Mouse (Mus musculus) forebrain, embryonic 15.5 days (tissue): ENCODE measurements around the gene Gstm6. TPM values are rescaled to one million over a fixed set of nuclear protein-coding genes. Genes with fewer than 3 reads are reported as not detected.
"Not testable (repeated sequence)": the region's sequence is repeated elsewhere in the genome, so short reads cannot be mapped to it uniquely, and the experiment has no call there.

Experiments
- ATAC-seq: fragments of 200-750 bp; cut with Nextera tagmentation; replicated peaks from 2 replicates; pipeline ENCODE4 v1.8.0; 2017; ENCODE audit warnings: mild to moderate bottlenecking, moderate TSS enrichment, moderate library complexity
- H3K27ac ChIP-seq: fragments of 300-500 bp; sonication (generic); replicated peaks from 2 replicates; pipeline ENCODE4 v1.5.1; 2015; ENCODE audit warnings: mild to moderate bottlenecking, inconsistent platforms
- H3K27me3 ChIP-seq: fragments of 300-500 bp; sonication (generic); 2 replicates; pipeline ENCODE4 v1.6.1; 2015; ENCODE audit warnings: inconsistent platforms
- H3K36me3 ChIP-seq: fragments of 300-500 bp; sonication (generic); 2 replicates; pipeline ENCODE4 v1.6.1; 2015; ENCODE audit warnings: mild to moderate bottlenecking, inconsistent platforms
- H3K4me1 ChIP-seq: fragments of 300-500 bp; sonication (generic); 2 replicates; pipeline ENCODE4 v1.6.1; 2015; ENCODE audit warnings: inconsistent platforms
- H3K4me2 ChIP-seq: fragments of 300-500 bp; sonication (generic); replicated peaks from 2 replicates; pipeline ENCODE4 v1.6.1; 2015; ENCODE audit warnings: mild to moderate bottlenecking, inconsistent platforms
- H3K4me3 ChIP-seq: fragments of 300-500 bp; sonication (generic); 2 replicates; pipeline ENCODE4 v1.5.1; 2015; ENCODE audit warnings: mild to moderate bottlenecking, inconsistent platforms
- H3K9ac ChIP-seq: fragments of 300-500 bp; sonication (generic); replicated peaks from 2 replicates; pipeline ENCODE4 v1.6.1; 2015; ENCODE audit warnings: mild to moderate bottlenecking, inconsistent platforms
- H3K9me3 ChIP-seq: fragments of 300-500 bp; sonication (generic); 2 replicates; pipeline ENCODE4 v1.6.1; 2016; ENCODE audit warnings: inconsistent platforms
- WGBS: fragments of 180-500 bp; shearing (Covaris S2); methylation state at CpG from one replicate; pipeline ENCODE4 v1.1.7; 2015; ENCODE audit warnings: mixed read lengths; 5-methylcytosine and 5-hydroxymethylcytosine counted together
- polyA plus RNA-seq: library from polyadenylated mRNA; unstranded; fragments of >200 nt; fragmentation: Nextera tagmentation; extraction: Ambion mirVana; gene quantifications from 2 replicates; pipeline ENCODE4 v1.2.1, GENCODE M21; 2015

The Gstm6 gene
- polyA plus RNA-seq, 1 experiment from 2014 or later = 12.6 TPM

- no peak overlapping the region for H3K4me3 ChIP-seq
- H3K27me3 ChIP-seq = no peaks in the 10 kb centered on the region
- H3K36me3 ChIP-seq = no peaks in the 10 kb centered on the region
- 74% methylated on average over 3 of the region's 3 CpGs for WGBS
- H3K9me3 ChIP-seq = no peaks in the 10 kb centered on the region
- H3K27ac ChIP-seq = no peak overlapping the region
- no peaks in the 10 kb centered on the region for H3K4me1 ChIP-seq
- ATAC-seq = no peak
- no peak overlapping the region for H3K9ac ChIP-seq
- no peak overlapping the region for H3K4me2 ChIP-seq
These were observed 26.5 kb downstream of the Gstm6 start for GRCm38 (mm10) chr3:107917097-107917496.

- no peaks in the 10 kb centered on the region for H3K36me3 ChIP-seq
- no peak for ATAC-seq
- H3K4me3 ChIP-seq = no peak overlapping the region
- WGBS = 80% methylated on average over 15 of the region's 15 CpGs
- H3K27me3 ChIP-seq = no peaks in the 10 kb centered on the region
- no peak overlapping the region for H3K9ac ChIP-seq
- H3K4me1 ChIP-seq = no peaks in the 10 kb centered on the region
- no peak overlapping the region for H3K27ac ChIP-seq
- H3K9me3 ChIP-seq = no peaks in the 10 kb centered on the region
- no peak overlapping the region for H3K4me2 ChIP-seq
These were observed 26.9 kb downstream of the Gstm6 start for GRCm38 (mm10) chr3:107916674-107917073.

- H3K9ac ChIP-seq = no peak overlapping the region
- H3K4me3 ChIP-seq = no peak overlapping the region
- no peaks in the 10 kb centered on the region for H3K27me3 ChIP-seq
- H3K4me1 ChIP-seq = no peaks in the 10 kb centered on the region
- H3K36me3 ChIP-seq = no peaks in the 10 kb centered on the region
- no peak overlapping the region for H3K27ac ChIP-seq
- H3K9me3 ChIP-seq = no peaks in the 10 kb centered on the region
- ATAC-seq = no peak
- H3K4me2 ChIP-seq = no peak overlapping the region
- WGBS = 65% methylated on average over 6 of the region's 6 CpGs
These were observed 37.6 kb downstream of the Gstm6 start for GRCm38 (mm10) chr3:107905942-107906341.

GRCm38 (mm10) chr3:107900955-107901673 lies 42.4 kb downstream of the Gstm6 start:
- Histone ChIP-seq H3K4me2 (no peak overlapping the region), H3K27ac (no peak overlapping the region), H3K36me3 (no peaks in the 10 kb centered on the region; the same call in 1 of the 2 replicates), H3K9ac (no peak overlapping the region), H3K9me3 (no peaks in the 10 kb centered on the region), H3K4me1 (peaks cover 6% of the 10 kb centered on the region), H3K27me3 (no peaks in the 10 kb centered on the region), H3K4me3 (no peak overlapping the region)
- no peak for ATAC-seq
- 77% methylated on average over 11 of the region's 11 CpGs for WGBS

GRCm38 (mm10) chr3:107898691-107899090 lies 44.9 kb downstream of the Gstm6 start:
- H3K27me3 ChIP-seq = no peaks in the 10 kb centered on the region
- no peak overlapping the region for H3K9ac ChIP-seq
- no peak overlapping the region for H3K4me2 ChIP-seq
- H3K4me1 ChIP-seq = peaks cover 13% of the 10 kb centered on the region
- H3K4me3 ChIP-seq = no peak overlapping the region
- H3K36me3 ChIP-seq = no peaks in the 10 kb centered on the region; the same call in 1 of the 2 replicates
- H3K9me3 ChIP-seq = no peaks in the 10 kb centered on the region
- WGBS = 93% methylated on average over 13 of the region's 13 CpGs
- no peak for ATAC-seq
- H3K27ac ChIP-seq = no peak overlapping the region

- Histone ChIP-seq H3K4me1 (peaks cover 13% of the 10 kb centered on the region), H3K9ac (peak within 1 kb of the TSS; percentile 82), H3K27me3 (no peaks in the 10 kb centered on the region), H3K36me3 (no peaks in the 10 kb centered on the region; the same call in 1 of the 2 replicates), H3K4me3 (peak within 1 kb of the TSS; percentile 66), H3K9me3 (no peaks in the 10 kb centered on the region), H3K4me2 (peak within 1 kb of the TSS; percentile 80), H3K27ac (peak within 1 kb of the TSS; percentile 62)
- 4% methylated on average over 40 of the region's 40 CpGs for WGBS
- peak; percentile 98 for ATAC-seq
These were observed 47.6 kb downstream of the Gstm6 start, which contains the start of gene Gstm5 for GRCm38 (mm10) chr3:107895720-107896569. Gene Gstm5, plus strand, starts transcription at chr3:107895821.

- WGBS = 7% methylated on average over 6 of the region's 6 CpGs
- no peak overlapping the region for H3K27ac ChIP-seq
These were observed 48.3 kb downstream of the Gstm6 start for GRCm38 (mm10) chr3:107895194-107895719.

GRCm38 (mm10) chr3:107889236-107889635 lies 54.3 kb downstream of the Gstm6 start:
- H3K36me3 ChIP-seq, H3K4me1 ChIP-seq, H3K9ac ChIP-seq, H3K4me3 ChIP-seq, H3K27me3 ChIP-seq, H3K9me3 ChIP-seq, H3K27ac ChIP-seq, ATAC-seq, H3K4me2 ChIP-seq: not testable (repeated sequence)
- WGBS = 77% methylated on average over 2 of the region's 2 CpGs

More at GRCm38 (mm10) chr3:107895194-107895719, 48.3 kb downstream of the Gstm6 start:
- H3K4me2 ChIP-seq = peak overlapping the region; percentile 80
- H3K4me1 ChIP-seq = peaks cover 13% of the 10 kb centered on the region
- no peaks in the 10 kb centered on the region for H3K9me3 ChIP-seq
- no peaks in the 10 kb centered on the region; the same call in 1 of the 2 replicates for H3K36me3 ChIP-seq
- ATAC-seq = peak; percentile 51; the same call in 1 of the 2 replicates
- peak overlapping the region; percentile 66 for H3K4me3 ChIP-seq
- H3K27me3 ChIP-seq = no peaks in the 10 kb centered on the region
- H3K9ac ChIP-seq = peak overlapping the region; percentile 82

Other genes with a start within 250 kb of the Gstm6 start
- gene Ahcyl1, start 247.2 kb downstream of the Gstm6 start, polyA plus RNA-seq = 110 and 114 TPM in 2 replicates
- gene Csf1, start 183.3 kb downstream of the Gstm6 start, polyA plus RNA-seq = 6.5 and 7.9 TPM in 2 replicates
- gene Eps8l3, start 66.5 kb downstream of the Gstm6 start, polyA plus RNA-seq = not detected in 2 replicates
- 175 and 184 TPM in 2 replicates for gene Gstm5, start 47.9 kb downstream of the Gstm6 start, polyA plus RNA-seq
- 74.8 and 81.6 TPM in 2 replicates for gene Gstm7, start 11.9 kb downstream of the Gstm6 start, polyA plus RNA-seq
- not detected in 2 replicates for gene Gstm3, start 25.5 kb upstream of the Gstm6 start, polyA plus RNA-seq
- 4.3 and 4.5 TPM in 2 replicates for gene Gstm2, start 42.7 kb upstream of the Gstm6 start, polyA plus RNA-seq
- gene Gstm1, start 74.2 kb upstream of the Gstm6 start, polyA plus RNA-seq = 44.0 and 60.7 TPM in 2 replicates
- gene Gstm4, start 101.1 kb upstream of the Gstm6 start, polyA plus RNA-seq = 12.4 and 15.1 TPM in 2 replicates
- gene Ampd2, start 142.9 kb upstream of the Gstm6 start, polyA plus RNA-seq = 49.4 and 50.7 TPM in 2 replicates
- gene Gnat2, start 149.0 kb upstream of the Gstm6 start, polyA plus RNA-seq = 0.43 and 0.46 TPM in 2 replicates
- gene Gnai3, start 202.4 kb upstream of the Gstm6 start, polyA plus RNA-seq = 165 and 168 TPM in 2 replicates
- gene Gpr61, start 211.1 kb upstream of the Gstm6 start, polyA plus RNA-seq = 1.9 and 2.2 TPM in 2 replicates
- gene Amigo1, start 242.6 kb upstream of the Gstm6 start, polyA plus RNA-seq = 9.9 and 11.7 TPM in 2 replicates